Mouse (Mus musculus): Measurements from ENCODE around the gene Psrc1. TPM values are rescaled to one million over a fixed set of nuclear protein-coding genes. Genes with fewer than 3 reads are reported as not detected.

The Psrc1 gene
- total and polyA plus RNA-seq, 2 experiments from 2014 or later, result 5.0 to 17.5 TPM

- WGBS, result 94% methylated on average over 10 of the region's 10 CpGs
- H3K27ac ChIP-seq (ENCODE audit: low read depth), result no peak overlapping the region
- no peak overlapping the region for H3K4me3 ChIP-seq (ENCODE audit: low read depth, low read length)
- H3K9me3 ChIP-seq (replicated peaks; ENCODE audit: control insufficient read depth, low read length), result no peaks in the 10 kb centered on the region
- no peaks in the 10 kb centered on the region for H3K27me3 ChIP-seq (ENCODE audit: control insufficient read depth, insufficient read depth, low read length)
- no peak overlapping the region for H3K4me2 ChIP-seq (ENCODE audit: low read depth, low read length)
- ATAC-seq (ENCODE audit: insufficient read depth, low read depth) (no peak), DNase-seq (ENCODE audit: low spot score) (no peak)
- no peaks in the 10 kb centered on the region; the same call in 1 of the 2 replicates for H3K36me3 ChIP-seq (replicated peaks; ENCODE audit: control insufficient read depth, insufficient read depth, low read length)
- no peak overlapping the region for H3K9ac ChIP-seq (replicated peaks; ENCODE audit: low read depth, low read length)
- H3K4me1 ChIP-seq (ENCODE audit: control insufficient read depth, insufficient read depth), result peaks cover 16% of the 10 kb centered on the region
- TF ChIP-seq CTCF (IDR thresholded peaks at IDR 0.05; ENCODE audit: low read depth) (no peak), EP300 (IDR thresholded peaks at IDR 0.05; ENCODE audit: low read depth) (no peak)
These were observed 2.5 kb downstream of the Psrc1 start for GRCm38 (mm10) chr3:108386186-108386585.

GRCm38 (mm10) chr3:108389111-108389545 lies 5.5 kb downstream of the Psrc1 start:
- Histone ChIP-seq H3K9me3 (replicated peaks; ENCODE audit: control insufficient read depth, low read length) (no peaks in the 10 kb centered on the region), H3K27ac (ENCODE audit: low read depth) (no peak overlapping the region; the same call in 1 of the 2 replicates), H3K9ac (replicated peaks; ENCODE audit: low read depth, low read length) (no peak overlapping the region), H3K36me3 (replicated peaks; ENCODE audit: control insufficient read depth, insufficient read depth, low read length) (no peaks in the 10 kb centered on the region; the same call in 1 of the 2 replicates), H3K4me3 (ENCODE audit: low read depth, low read length) (no peak overlapping the region), H3K4me1 (ENCODE audit: control insufficient read depth, insufficient read depth) (peaks cover 2% of the 10 kb centered on the region; the same call in 1 of the 2 replicates), H3K4me2 (ENCODE audit: low read depth, low read length) (peak overlapping the region; percentile 42; the same call in 1 of the 2 replicates), H3K27me3 (ENCODE audit: control insufficient read depth, insufficient read depth, low read length) (no peaks in the 10 kb centered on the region)
- peak; percentile 92 for DNase-seq (ENCODE audit: low spot score)
- WGBS, result 1% methylated on average over 5 of the region's 5 CpGs
- peak; percentile 99 for TF ChIP-seq CTCF (IDR thresholded peaks at IDR 0.05; ENCODE audit: low read depth)
- no peak for TF ChIP-seq EP300 (IDR thresholded peaks at IDR 0.05; ENCODE audit: low read depth)
- peak; percentile 87 for ATAC-seq (ENCODE audit: insufficient read depth, low read depth)

- H3K27me3 ChIP-seq (ENCODE audit: control insufficient read depth, insufficient read depth, low read length), result no peaks in the 10 kb centered on the region
- no peak overlapping the region for H3K27ac ChIP-seq (ENCODE audit: low read depth)
- H3K36me3 ChIP-seq (replicated peaks; ENCODE audit: control insufficient read depth, insufficient read depth, low read length), result no peaks in the 10 kb centered on the region; the same call in 1 of the 2 replicates
- no peak for TF ChIP-seq CTCF (IDR thresholded peaks at IDR 0.05; ENCODE audit: low read depth)
- no peak for TF ChIP-seq EP300 (IDR thresholded peaks at IDR 0.05; ENCODE audit: low read depth)
- H3K4me3 ChIP-seq (ENCODE audit: low read depth, low read length), result no peak overlapping the region
- H3K9ac ChIP-seq (replicated peaks; ENCODE audit: low read depth, low read length), result no peak overlapping the region
- WGBS, result 29% methylated on average over 10 of the region's 10 CpGs
- H3K9me3 ChIP-seq (replicated peaks; ENCODE audit: control insufficient read depth, low read length), result no peaks in the 10 kb centered on the region
- H3K4me2 ChIP-seq (ENCODE audit: low read depth, low read length), result 0 out of 2 replicates have a peak overlapping the region, but pooled peaks have one; percentile 6
- H3K4me1 ChIP-seq (ENCODE audit: control insufficient read depth, insufficient read depth), result no peaks in the 10 kb centered on the region
- ATAC-seq (ENCODE audit: insufficient read depth, low read depth) (no peak), DNase-seq (ENCODE audit: low spot score) (no peak)
These were observed 8.7 kb downstream of the Psrc1 start for GRCm38 (mm10) chr3:108392299-108392698.

- WGBS, result 53% methylated on average over 15 of the region's 15 CpGs
- no peaks in the 10 kb centered on the region for H3K27me3 ChIP-seq (ENCODE audit: control insufficient read depth, insufficient read depth, low read length)
- ATAC-seq (ENCODE audit: insufficient read depth, low read depth) (no peak), DNase-seq (ENCODE audit: low spot score) (no peak)
- no peak overlapping the region for H3K9ac ChIP-seq (replicated peaks; ENCODE audit: low read depth, low read length)
- H3K9me3 ChIP-seq (replicated peaks; ENCODE audit: control insufficient read depth, low read length), result no peaks in the 10 kb centered on the region
- TF ChIP-seq EP300 (IDR thresholded peaks at IDR 0.05; ENCODE audit: low read depth), result no peak
- TF ChIP-seq CTCF (IDR thresholded peaks at IDR 0.05; ENCODE audit: low read depth), result no peak
- no peak overlapping the region for H3K4me3 ChIP-seq (ENCODE audit: low read depth, low read length)
- no peaks in the 10 kb centered on the region for H3K4me1 ChIP-seq (ENCODE audit: control insufficient read depth, insufficient read depth)
- no peak overlapping the region for H3K4me2 ChIP-seq (ENCODE audit: low read depth, low read length)
- no peak overlapping the region for H3K27ac ChIP-seq (ENCODE audit: low read depth)
- H3K36me3 ChIP-seq (replicated peaks; ENCODE audit: control insufficient read depth, insufficient read depth, low read length), result no peaks in the 10 kb centered on the region
These were observed 9.2 kb downstream of the Psrc1 start for GRCm38 (mm10) chr3:108392793-108393192.

- no peaks in the 10 kb centered on the region for H3K4me1 ChIP-seq (ENCODE audit: control insufficient read depth, insufficient read depth)
- H3K9me3 ChIP-seq (replicated peaks; ENCODE audit: control insufficient read depth, low read length), result no peaks in the 10 kb centered on the region
- no peak overlapping the region for H3K4me3 ChIP-seq (ENCODE audit: low read depth, low read length)
- no peak overlapping the region for H3K27ac ChIP-seq (ENCODE audit: low read depth)
- WGBS, result 81% methylated on average over 9 of the region's 9 CpGs
- DNase-seq (ENCODE audit: low spot score), result no peak
- H3K4me2 ChIP-seq (ENCODE audit: low read depth, low read length), result no peak overlapping the region
- no peak for ATAC-seq (ENCODE audit: insufficient read depth, low read depth)
- no peaks in the 10 kb centered on the region for H3K27me3 ChIP-seq (ENCODE audit: control insufficient read depth, insufficient read depth, low read length)
- no peak overlapping the region for H3K9ac ChIP-seq (replicated peaks; ENCODE audit: low read depth, low read length)
- no peaks in the 10 kb centered on the region for H3K36me3 ChIP-seq (replicated peaks; ENCODE audit: control insufficient read depth, insufficient read depth, low read length)
- no peak for TF ChIP-seq CTCF (IDR thresholded peaks at IDR 0.05; ENCODE audit: low read depth)
- TF ChIP-seq EP300 (IDR thresholded peaks at IDR 0.05; ENCODE audit: low read depth), result no peak
These were observed 14.6 kb downstream of the Psrc1 start for GRCm38 (mm10) chr3:108398281-108398680.

- no peaks in the 10 kb centered on the region for H3K36me3 ChIP-seq (replicated peaks; ENCODE audit: control insufficient read depth, insufficient read depth, low read length)
- no peak overlapping the region for H3K4me3 ChIP-seq (ENCODE audit: low read depth, low read length)
- H3K27me3 ChIP-seq (ENCODE audit: control insufficient read depth, insufficient read depth, low read length), result no peaks in the 10 kb centered on the region
- no peak overlapping the region for H3K9ac ChIP-seq (replicated peaks; ENCODE audit: low read depth, low read length)
- no peaks in the 10 kb centered on the region for H3K4me1 ChIP-seq (ENCODE audit: control insufficient read depth, insufficient read depth)
- no peak overlapping the region for H3K27ac ChIP-seq (ENCODE audit: low read depth)
- TF ChIP-seq EP300 (IDR thresholded peaks at IDR 0.05; ENCODE audit: low read depth), result no peak
- TF ChIP-seq CTCF (IDR thresholded peaks at IDR 0.05; ENCODE audit: low read depth), result no peak
- no peak overlapping the region for H3K4me2 ChIP-seq (ENCODE audit: low read depth, low read length)
- 69% methylated on average over 5 of the region's 5 CpGs for WGBS
- DNase-seq (ENCODE audit: low spot score), result no peak
- no peak for ATAC-seq (ENCODE audit: insufficient read depth, low read depth)
- H3K9me3 ChIP-seq (replicated peaks; ENCODE audit: control insufficient read depth, low read length), result no peaks in the 10 kb centered on the region
These were observed 16.8 kb downstream of the Psrc1 start for GRCm38 (mm10) chr3:108400442-108400841.
